Mouse (Mus musculus): ENCODE data around the gene Rims1.

Gene Rims1

DNA sequence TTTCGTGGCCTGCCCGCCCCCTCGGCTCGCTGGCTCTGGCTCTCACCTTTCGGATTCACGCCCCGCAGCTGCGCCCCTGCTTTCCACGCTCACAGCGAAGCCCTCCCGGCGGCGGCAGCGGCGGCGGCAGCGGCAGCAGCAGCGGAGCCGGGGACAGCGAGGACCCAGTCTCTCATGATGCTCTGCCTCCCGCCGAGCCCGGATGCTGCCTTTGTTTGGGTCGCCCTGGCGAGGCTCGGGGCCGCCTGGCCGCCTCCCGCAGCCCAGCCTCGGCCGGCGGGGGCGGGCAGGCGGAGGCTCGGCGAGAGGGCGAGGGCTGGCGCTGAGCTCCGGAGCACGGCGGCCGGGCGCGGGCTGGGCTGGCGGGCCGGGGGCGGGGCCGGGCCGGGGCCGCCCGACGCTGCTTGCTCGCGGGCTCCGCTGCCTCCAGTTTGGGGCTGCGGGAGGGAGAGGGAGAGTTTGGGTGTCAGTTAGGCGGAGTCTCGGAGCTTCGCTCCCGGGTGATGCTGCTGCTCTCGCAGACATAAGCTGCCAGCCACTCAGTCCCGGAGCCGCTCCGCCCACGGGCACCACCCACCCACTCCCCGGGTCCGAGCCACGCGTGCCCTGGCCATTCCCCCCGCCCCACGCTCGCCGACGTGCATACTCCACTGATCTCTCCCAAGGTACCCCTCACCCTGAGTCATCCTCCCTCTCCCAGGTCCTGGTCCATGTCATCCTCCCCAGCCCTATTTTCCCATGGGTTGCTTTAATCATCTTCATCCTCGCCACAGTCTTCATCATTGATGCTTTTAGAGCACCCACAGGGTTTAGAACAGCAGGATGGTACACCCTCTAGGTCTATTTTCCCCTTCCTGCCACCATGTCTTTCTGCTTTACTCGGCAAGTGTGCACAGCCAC is at the start of gene Rims1:
Gene Rims1 (minus strand): TSS at position 269 of the 900 bp plus-strand sequence.
- peak; percentile 85 to 91 for DNase-seq

DNA sequence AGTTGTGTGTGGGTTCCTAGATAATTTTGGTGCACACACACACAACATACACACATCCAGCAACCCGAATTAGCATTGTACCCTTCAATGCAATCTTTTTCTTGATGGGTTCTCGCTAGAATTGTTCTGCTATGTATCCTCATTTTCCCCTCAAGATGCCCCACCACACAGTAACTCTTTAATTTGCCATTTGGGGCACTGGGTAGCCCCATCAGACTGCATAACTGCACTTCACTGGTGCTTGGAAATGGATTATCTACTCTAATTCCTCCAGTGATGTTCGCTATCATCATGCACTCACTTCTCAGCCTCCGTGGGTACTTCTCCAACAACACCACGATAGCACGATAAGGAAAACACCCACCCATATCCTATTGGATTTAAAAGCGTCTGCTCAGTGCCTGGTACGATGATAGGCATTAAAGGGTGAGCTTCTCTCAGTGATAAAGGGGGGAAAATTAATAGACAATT is 867 bp upstream of the Rims1 start:
- peak in 1 of 2 experiments; percentile 9 for DNase-seq

DNA sequence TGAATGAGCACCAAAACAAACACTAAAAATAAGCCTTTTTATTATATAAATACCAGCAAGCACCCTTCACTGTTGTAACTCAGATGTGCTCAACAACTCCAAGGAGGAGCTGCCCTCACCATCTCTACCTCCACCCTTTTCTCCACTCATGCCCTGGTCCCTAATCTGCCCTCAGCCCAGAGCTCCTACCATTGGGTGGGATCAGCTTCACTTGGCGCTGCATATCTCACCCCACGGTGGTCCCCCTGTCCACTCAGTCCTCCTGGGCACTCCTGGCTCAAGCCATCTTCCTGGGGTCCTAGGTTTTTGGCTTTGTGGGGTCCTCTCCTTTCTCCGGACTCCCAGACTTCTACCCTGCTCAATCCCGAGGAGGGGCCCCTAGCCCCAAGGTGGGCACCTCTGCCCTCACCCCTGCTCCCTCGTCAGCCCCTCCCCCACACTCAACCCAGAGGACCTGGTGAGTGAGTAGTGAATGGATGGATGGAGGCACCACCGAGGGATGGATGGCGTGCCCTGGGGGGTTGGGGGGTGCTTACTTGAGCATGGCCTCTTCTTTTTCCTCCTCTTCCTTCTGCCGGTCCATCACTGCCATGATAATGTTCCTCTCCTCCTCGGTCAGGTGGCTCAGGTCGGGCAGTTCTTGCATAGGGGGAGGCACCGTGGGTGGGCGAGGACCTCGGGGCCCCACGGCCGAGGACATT is 619 bp downstream of the Rims1 start:
- peak; percentile 77 to 79 for DNase-seq

DNA sequence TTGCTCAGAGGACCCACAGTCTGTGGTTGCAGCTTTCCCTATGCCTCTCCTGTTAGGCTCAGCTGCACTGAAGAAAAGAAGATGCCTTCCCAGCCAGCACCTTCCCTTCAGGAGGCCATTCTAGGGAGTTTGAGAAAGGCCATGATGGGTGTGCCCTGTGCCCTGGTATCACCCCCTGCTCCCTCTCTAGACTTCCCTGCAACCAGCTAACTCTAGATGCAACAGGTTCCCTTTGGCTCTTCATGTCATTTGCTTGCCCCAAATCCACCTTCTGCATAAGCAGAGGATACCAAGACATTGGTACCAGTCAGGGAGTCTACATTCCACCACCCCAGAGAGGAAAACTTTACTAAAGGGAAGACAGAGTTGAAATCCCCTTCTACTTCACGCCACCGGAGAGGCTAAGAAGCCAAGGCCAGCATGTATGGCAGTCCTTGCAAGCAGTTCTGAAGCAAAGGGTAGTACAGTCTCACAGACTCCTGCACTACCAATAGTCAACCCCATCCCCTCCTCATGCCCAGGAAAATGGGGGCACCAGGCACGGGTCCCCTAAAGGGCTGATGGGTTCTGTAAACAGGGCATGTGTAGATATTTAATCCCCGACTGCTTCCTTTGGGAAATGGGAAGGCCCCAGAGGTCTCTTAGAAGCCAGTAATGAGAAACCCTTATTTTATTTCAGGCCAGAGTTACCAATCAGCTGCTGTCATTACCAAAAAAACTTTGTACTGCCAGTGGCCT is 1.5 kb downstream of the Rims1 start:
- DNase-seq, result peak in 1 of 2 experiments; percentile 7

DNA sequence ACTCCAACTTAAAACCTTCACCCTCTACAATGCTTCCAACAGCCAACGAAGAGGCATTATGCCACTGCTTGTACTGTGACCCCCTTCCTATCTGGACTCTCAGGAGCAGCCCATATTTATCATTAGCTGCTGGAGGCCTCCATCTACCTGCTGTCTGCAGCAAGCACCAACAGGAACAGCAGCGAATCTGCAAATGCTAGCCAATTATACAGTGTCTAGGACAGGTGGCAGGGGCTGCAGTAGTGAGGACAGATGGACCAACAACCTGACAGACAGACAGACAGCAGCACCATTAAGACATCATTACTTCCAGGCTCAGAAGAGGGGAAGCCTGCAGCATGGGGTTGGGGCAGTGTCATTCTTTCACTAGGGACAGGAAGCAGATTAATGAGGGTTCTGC is 2.3 kb downstream of the Rims1 start:
- peak; percentile 40 to 49 for DNase-seq

DNA sequence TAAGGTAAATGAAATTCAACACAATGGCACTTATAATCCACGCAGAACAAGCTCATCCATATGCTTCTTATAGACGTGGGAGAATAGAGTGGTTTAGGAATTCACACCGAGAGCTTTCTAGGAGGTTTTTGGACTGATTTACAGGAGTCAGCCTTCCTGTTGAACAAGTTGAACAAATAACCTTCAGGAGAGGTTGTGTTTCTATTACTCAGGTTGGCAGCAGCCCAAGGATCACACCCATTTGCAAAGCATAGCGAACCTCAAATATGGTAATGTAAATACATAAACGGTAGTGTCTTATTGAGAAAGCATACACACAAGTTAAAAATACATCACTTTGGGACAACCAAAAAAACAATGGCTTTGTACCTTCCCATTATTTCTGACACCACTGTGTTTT is 5.5 kb downstream of the Rims1 start:
- DNase-seq, result no peak

DNA sequence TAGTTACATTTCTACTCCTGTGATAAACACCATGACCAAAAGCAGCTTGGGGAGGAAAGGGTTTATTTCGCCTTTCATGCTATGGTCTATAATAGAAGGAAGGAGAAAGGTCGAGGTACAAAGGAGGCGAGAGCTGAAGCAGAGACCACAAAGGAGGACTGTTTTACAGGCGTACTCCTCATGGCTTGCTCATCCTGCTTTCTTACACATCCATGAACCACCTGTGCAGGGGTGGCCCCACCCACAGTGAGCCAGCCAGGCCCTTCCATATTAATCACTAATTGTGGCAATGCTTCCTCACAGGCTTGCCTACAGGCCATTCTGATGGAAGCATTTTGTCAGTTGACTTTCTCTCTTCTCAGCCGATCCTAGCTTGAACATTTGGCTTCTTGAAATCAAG is 8.7 kb downstream of the Rims1 start:
- DNase-seq, result no peak

DNA sequence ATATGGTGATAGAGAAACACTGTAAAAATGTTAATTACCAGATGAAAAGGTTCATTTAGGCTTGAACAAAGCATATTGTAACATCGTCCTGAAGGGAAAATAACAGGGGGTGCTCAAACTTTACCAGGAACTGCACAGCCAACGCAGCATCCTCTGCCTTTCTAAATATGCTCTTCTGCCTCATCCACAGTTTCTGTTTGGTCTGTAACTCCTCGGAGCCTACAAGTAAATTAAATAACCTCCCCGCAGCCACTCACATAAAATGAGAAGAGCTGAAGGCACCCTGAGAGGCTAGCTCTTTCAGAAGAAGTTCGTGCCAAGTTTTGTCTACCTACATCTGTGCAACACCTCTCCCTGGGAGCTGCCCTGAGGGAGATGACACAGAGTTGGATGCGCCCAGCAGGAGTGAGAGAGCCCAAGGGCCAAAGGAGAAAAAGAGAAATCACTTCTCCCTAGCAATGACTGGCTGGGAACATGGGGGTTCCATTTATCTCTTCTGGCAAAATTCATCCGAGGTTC is 16.3 kb downstream of the Rims1 start:
- peak in 1 of 2 experiments; percentile 34 for DNase-seq

DNA sequence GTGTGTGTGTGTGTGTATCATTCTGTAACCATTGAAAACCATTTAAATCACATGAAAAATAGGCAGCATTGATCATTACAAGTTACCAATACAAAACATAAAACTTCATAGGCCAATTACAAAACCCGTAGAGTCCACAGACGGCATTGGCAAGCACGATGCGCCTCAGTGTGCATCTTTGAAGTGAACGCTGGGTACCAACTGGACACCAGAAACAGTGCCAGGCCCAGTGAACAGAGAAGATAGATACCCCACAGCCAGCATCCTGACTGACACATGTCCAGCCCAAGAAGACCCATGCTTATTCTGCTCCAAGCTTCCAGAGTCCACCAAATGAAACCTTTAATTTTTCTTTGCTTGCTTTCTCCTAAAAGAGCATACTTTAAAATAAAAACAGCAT is 18.2 kb downstream of the Rims1 start:
- DNase-seq, result peak; percentile 86 to 90

DNA sequence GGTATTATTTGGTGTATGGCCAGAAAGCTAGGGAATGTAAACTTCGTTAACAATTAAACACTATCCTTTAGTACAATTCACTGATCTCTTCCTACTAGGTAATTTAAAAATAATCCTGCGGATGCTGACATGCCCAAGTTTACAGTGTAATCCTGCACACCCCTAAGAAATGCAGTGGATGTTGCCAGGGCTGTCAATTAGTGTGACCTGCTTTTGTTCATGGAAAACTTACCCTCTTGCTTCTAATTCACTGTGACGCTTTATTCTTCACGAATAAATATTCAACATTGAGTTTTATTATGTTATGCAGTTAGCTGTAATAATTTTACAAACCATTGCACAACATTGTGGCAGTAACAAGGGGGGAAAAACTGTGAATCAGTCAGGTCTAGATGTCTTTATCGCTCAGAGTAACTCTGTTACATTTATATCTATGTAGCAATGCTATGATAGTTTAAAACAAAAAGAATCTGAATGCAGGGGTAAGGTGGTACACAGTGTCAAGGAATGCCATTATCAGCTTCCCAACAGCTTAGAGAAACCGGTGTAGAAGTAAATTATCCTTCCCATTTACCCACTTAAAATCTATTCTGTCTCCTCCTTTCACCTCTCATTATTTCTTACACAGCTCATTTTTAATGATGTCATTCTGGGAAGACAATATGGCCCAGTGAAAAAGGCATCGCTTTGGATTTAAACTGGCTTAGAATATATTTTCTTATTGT is 35.1 kb downstream of the Rims1 start:
- no peak for DNase-seq

DNA sequence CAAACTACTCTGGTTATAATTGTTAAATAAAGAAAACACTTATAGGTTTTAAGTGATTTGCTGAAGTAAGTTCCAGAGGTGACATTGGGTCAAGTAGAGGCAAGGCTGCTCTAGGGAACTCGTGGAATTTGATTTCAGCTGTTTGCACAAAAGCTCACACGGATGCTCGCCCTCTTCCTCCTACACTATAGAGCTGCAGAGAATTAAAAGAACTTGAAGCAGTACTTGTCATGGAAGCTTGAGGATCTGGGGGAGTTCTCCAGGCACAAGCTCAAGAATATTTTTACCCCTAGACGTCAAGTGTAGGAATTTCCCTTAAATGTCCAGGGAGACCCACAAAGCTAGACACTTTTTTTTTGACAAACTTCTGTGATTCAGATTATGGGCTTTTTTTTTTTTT is 42.4 kb downstream of the Rims1 start:
- DNase-seq, result no peak

DNA sequence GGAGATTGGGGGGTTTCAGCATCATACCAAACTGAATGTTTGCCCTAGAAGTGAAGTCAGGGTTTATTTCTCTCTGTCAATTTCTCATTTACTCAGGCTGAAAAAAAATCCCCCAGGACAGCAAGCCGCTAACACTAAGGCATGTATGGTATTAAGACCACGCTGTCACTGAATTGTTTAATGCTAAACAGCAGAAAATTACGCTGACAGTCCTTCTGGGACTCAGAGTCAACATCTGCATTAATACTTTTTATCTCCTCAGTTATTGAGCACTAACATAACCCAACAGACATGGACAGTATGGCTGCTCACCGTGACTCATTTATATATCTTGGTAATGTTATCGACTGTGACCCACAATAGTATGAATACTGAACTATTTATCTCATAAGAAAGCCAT is 43.0 kb downstream of the Rims1 start:
- no peak for DNase-seq

DNA sequence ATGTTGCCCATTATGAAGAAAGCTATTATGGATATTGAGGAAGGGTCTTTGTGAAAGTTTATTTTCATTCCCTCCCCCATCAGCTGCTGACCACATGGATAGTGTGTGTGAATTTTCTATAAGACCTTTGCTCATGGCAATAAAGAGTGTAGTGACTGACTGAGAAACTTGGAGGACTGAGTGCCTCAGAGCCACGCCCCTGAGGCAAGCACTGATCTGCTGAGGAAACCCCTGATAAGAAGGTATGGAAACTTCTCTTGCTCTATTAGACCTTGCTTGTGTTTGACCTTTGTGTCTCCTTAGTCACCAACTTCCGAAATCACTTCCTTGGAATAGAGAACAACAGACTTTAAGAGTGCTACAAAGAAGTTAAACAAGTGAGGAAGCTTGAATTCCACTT is 55.3 kb downstream of the Rims1 start:
- DNase-seq, result no peak

DNA sequence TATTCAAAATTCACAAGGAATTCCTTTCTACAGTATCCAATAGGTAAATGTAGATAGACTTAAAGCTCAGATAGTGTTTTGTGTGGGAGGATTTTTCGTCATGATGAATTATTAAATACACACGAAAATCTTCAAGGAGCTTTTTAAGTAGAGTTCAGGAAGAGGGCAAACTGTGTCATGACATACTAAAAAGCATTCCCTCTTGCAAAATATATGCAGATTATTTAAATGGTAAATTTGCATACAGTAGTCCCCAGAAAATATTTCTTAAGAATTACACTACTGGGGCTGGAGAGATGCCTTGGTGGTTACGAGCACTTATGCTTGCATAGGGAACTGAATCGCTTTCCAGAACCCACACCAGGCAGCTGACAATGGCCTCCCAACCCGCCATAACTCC is 61.1 kb downstream of the Rims1 start:
- DNase-seq, result no peak

DNA sequence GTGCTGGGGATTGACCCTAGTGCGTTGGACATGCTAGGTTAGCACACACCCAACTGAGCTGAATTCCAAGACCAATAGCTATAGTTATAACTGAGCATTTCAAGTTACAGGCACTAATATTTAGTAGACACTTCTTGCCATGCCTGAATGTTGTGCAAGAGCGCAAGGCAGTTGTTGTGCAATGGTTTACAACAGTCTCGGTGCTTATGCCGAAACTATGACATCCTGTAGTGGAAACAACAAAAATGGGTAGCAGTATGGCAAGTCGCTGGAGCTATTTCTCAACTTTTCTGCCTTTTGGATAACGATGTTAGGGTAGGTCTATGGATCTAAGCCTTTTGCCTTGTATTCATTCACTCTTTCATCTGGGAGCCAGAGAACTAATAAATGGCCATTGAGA is 68.3 kb downstream of the Rims1 start:
- DNase-seq, result no peak

DNA sequence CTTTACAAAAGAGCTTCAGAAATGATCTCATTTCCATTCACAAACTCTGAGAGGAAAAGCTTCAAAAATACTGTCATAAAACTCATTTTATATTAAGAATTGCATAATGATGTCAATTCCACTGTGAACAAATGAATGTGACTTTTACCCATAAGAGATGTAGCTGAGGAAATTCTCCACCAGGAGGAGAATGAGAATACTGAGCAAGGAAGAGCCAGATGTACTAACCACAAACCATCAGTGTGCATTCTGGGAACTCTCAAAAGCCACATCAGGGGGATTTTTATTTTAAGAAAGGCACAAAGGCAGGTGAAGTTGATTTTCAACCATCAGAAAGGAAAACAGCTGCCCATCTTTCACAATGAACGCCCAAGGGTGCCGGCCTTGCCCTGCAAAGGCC is 71.4 kb downstream of the Rims1 start:
- no peak for DNase-seq

DNA sequence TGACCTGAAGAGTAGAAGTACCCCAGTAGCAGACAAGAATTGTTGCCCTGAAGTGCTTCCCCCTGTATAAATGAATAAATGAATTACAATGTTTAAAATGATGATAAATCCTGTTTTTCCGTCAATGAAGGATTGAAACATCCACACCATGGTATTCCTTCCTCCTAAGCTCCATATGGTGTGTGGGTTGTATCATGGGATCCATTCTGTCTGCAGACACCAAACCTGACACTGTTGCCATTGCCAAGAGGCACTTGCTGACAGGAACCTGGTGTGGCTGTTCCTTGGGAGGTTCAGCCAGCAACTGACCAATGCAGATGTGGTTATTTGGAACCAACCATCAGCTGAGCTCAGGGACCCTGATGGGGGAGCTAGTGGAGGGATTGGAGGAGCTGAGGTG is 72.5 kb downstream of the Rims1 start:
- DNase-seq, result no peak

DNA sequence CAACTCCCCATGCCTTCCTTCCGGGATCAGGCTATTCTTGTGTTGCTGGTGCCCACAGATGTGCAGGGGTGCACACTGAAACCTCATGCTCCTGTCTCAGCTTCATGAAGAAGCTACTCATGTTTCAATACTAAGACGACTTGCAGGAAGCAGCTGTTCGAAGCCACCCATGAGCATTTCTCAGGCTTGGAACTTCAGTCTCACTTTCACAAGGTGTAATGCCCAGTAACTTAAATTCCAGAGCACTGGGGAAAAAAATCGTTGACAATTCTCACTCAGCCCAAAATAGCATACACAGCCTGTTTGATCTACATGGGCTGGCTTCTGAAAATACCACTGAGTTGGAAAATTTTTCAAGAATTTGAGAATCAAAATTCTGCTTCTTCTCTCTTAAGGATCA is 77.6 kb downstream of the Rims1 start:
- no peak for DNase-seq

DNA sequence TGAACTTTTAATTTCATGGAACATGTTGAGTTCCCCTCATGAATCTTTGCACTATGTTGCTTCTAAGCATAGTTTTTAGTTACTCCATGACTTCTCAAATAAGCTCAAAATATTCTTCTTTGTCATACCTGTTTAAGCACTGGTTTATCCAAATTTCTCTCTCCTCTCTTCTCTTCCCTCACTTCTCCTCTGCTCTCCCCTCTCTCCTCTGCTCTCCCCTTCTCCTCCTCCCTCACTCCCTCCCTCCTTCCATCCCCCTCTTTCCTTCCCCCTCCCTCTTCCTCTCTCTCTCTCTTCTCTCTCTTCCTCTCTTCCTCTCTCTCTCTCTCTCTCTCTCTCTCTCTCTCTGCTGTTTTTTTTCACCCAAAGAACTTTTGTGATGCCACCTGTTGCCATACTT is 84.1 kb downstream of the Rims1 start:
- DNase-seq, result no peak

DNA sequence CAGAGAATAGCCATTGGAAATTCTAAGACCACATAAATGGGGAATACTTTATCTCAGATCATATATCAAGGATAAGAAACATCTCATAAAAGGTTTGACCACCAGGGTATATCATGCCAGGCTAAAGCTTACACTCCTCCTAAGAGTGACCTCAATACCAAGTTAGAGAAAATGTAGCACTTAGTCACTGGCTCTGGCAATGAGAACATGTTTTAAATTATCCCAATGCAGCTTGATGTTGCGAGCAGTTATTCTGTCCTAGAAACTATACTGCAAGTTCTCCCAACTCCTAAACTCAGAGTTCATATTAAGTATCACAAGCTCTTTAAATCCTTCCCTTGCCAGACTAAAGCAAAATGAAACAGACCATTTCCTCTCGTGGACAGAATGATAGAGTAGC is 85.1 kb downstream of the Rims1 start:
- DNase-seq, result no peak

DNA sequence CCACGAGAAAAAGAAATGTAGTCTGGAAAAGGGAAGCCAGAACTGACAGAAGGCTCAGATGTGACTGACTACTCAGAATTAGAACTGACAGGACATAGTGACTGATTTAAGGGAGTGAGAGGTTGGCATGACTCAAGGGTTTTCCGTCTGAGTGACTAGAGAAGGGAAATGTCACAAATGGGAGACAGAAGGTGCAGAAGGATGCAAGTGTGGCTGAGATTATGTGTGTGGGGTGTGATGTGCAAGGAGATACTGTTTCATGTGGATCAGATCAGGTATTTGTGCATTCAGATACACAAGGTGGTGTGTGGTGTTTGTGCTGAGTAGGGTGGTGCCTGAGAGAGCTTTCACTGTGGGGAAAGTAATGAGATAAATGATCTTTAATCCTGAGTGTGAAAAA is 96.3 kb downstream of the Rims1 start:
- DNase-seq, result peak; percentile 21 to 37

DNA sequence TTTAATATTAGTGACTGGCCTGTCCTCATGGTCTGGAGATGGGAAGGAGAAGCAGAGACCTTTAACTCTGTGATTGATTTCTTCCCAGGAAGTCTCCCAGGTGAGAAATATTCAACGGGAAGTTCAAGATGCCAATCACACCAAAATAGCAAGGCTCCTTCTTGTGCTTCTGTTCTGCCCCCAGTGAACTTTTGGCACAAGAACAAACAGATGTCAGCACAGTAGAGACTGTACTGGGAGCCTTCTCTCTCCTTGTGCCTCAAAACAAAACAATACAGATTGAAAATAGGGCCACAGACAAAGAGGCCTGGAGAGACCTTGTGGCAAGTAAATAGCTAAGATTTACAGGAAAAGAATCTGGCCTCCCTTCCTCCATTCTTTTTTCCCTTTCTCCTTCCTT is 110.7 kb downstream of the Rims1 start:
- DNase-seq, result peak; percentile 7 to 10
